In genomic region chr5:21645439-21646132, GRCm38 (mm10) we compare ENCODE assay signal across 8 mouse cellular contexts. TPM values are rescaled to one million over a fixed set of nuclear protein-coding genes. Genes with fewer than 3 reads are reported as not detected.
DNase-seq lines count a peak whose midpoint lies in the region; ATAC-seq and TF ChIP-seq lines count a peak whose summit lies in the region.

TSS of gene Fbxl13 (minus strand) at chr5:21645634.
TSS of gene Armc10 (plus strand) at chr5:21645813.

- peak; percentile 98 for ATAC-seq in kidney, embryonic 15.5 days (replicated peaks; ENCODE audit: low FRiP score)
- ATAC-seq in monocyte, adult 5-6 weeks (replicated peaks; ENCODE audit: insufficient number of reproducible peaks, low FRiP score, low TSS enrichment, poor library complexity, severe bottlenecking) = peak; percentile 81

- 1% methylated on average over 38 of the region's 40 CpGs for WGBS in heart, embryonic 10.5 days
- under 1% methylated on average over 40 of the region's 40 CpGs for WGBS in kidney, embryonic 15.5 days

- peaks cover 4% of the 10 kb centered on the region; the same call in 1 of the 2 replicates for H3K27me3 ChIP-seq in heart, embryonic 10.5 days (ENCODE audit: insufficient read depth, poor library complexity, severe bottlenecking)
- H3K27me3 ChIP-seq in kidney, embryonic 15.5 days = 0 out of 2 replicates have a peak, but pooled peaks cover 12% of the 10 kb centered on the region

- H3K4me3 ChIP-seq in bone marrow macrophage, adult 2 months (ENCODE audit: insufficient read depth, low read length) = peak within 1 kb of the TSS; percentile 81
- H3K4me3 ChIP-seq in embryonic fibroblast, embryonic 13.5 days (ENCODE audit: insufficient read depth, low read length) = peak within 1 kb of the TSS; percentile 88
- peak within 1 kb of the TSS; percentile 75 for H3K4me3 ChIP-seq in heart, embryonic 10.5 days
- peak within 1 kb of the TSS; percentile 91 for H3K4me3 ChIP-seq in kidney, embryonic 15.5 days (replicated peaks)

- H3K27ac ChIP-seq in bone marrow macrophage, adult 2 months (ENCODE audit: insufficient read depth, low read depth, low read length) = peak within 1 kb of the TSS; percentile 55
- H3K27ac ChIP-seq in embryonic fibroblast, embryonic 13.5 days (ENCODE audit: insufficient read depth, low read length) = peak within 1 kb of the TSS; percentile 16; the same call in 1 of the 2 replicates
- peak within 1 kb of the TSS; percentile 86 for H3K27ac ChIP-seq in heart, embryonic 10.5 days
- H3K27ac ChIP-seq in kidney, embryonic 15.5 days = peak within 1 kb of the TSS; percentile 95

- peak within 1 kb of the TSS; percentile 86 for H3K9ac ChIP-seq in kidney, embryonic 15.5 days

- H3K9me3 ChIP-seq in heart, embryonic 10.5 days = no peaks in the 10 kb centered on the region
- no peaks in the 10 kb centered on the region for H3K9me3 ChIP-seq in kidney, embryonic 15.5 days (replicated peaks)

- H3K36me3 ChIP-seq in heart, embryonic 10.5 days = peaks cover 26% of the 10 kb centered on the region
- H3K36me3 ChIP-seq in kidney, embryonic 15.5 days = peaks cover 27% of the 10 kb centered on the region

- H3K4me2 ChIP-seq in kidney, embryonic 15.5 days = peak within 1 kb of the TSS; percentile 80

- TF ChIP-seq POLR2A in bone marrow macrophage, adult 2 months (IDR thresholded peaks at IDR 0.05; ENCODE audit: borderline replicate concordance, low read depth, low read length) = no peak
- peak; percentile 86 for TF ChIP-seq POLR2A in embryonic fibroblast, embryonic 13.5 days (IDR thresholded peaks at IDR 0.05; ENCODE audit: low read depth, low read length)

- DNase-seq in A20 (ENCODE audit: low read depth, low spot score) = peak; percentile 91
- DNase-seq in heart, embryonic 10.5 days (ENCODE audit: low spot score) = peak; percentile 96
- DNase-seq in liver = peak; percentile 87
- DNase-seq in spleen, postnatal 4 days (ENCODE audit: low spot score in 2 of 2) = peak; percentile 78 to 92

- peaks cover 6% of the 10 kb centered on the region for H3K4me1 ChIP-seq in bone marrow macrophage, adult 2 months (ENCODE audit: control insufficient read depth, insufficient read depth, low read length)
- H3K4me1 ChIP-seq in embryonic fibroblast, embryonic 13.5 days (ENCODE audit: control insufficient read depth, insufficient read depth, low read length) = no peaks in the 10 kb centered on the region
- peaks cover 18% of the 10 kb centered on the region; the same call in 1 of the 2 replicates for H3K4me1 ChIP-seq in heart, embryonic 10.5 days
- peaks cover 11% of the 10 kb centered on the region for H3K4me1 ChIP-seq in kidney, embryonic 15.5 days

- no peak for TF ChIP-seq CTCF in bone marrow macrophage, adult 2 months (IDR thresholded peaks at IDR 0.05; ENCODE audit: low read depth, low read length)
- TF ChIP-seq CTCF in embryonic fibroblast, embryonic 13.5 days (IDR thresholded peaks at IDR 0.05; ENCODE audit: borderline replicate concordance, insufficient read depth, low read length) = no peak

RNA-seq across cellular contexts. Expression of gene Fbxl13, which starts in this region (rescaled TPM):
- not detected in 2 replicates for polyA plus RNA-seq in bone marrow macrophage, adult 2 months (2012; ENCODE audit: insufficient read depth, insufficient read length, missing spikeins)
- polyA plus RNA-seq in embryonic fibroblast, embryonic 13.5 days (2011; ENCODE audit: insufficient read length, low read depth, missing spikeins) = 0.27 TPM in 1 of 2 replicates, not detected in the other
- polyA plus RNA-seq in heart, embryonic 10.5 days (2016; fragmentation: Nextera tagmentation; extraction: Ambion mirVana) = 0.22 and 0.26 TPM in 2 replicates
- polyA plus RNA-seq in kidney, embryonic 15.5 days (2015; fragmentation: Nextera tagmentation; extraction: Ambion mirVana) = 0.22 and 0.42 TPM in 2 replicates
- total RNA-seq in monocyte, adult 5-6 weeks (2017) = not detected in 3 replicates

RNA-seq across cellular contexts. Expression of gene Armc10, which starts in this region (rescaled TPM):
- polyA plus RNA-seq in bone marrow macrophage, adult 2 months (2012; ENCODE audit: insufficient read depth, insufficient read length, missing spikeins) = 31.0 and 33.2 TPM in 2 replicates
- polyA plus RNA-seq in embryonic fibroblast, embryonic 13.5 days (2011; ENCODE audit: insufficient read length, low read depth, missing spikeins) = 34.2 and 40.4 TPM in 2 replicates
- 23.0 and 32.8 TPM in 2 replicates for polyA plus RNA-seq in heart, embryonic 10.5 days (2016; fragmentation: Nextera tagmentation; extraction: Ambion mirVana)
- 50.8 and 52.5 TPM in 2 replicates for polyA plus RNA-seq in kidney, embryonic 15.5 days (2015; fragmentation: Nextera tagmentation; extraction: Ambion mirVana)
- 35.7 to 50.1 TPM (median 38.8 TPM) in 3 replicates for total RNA-seq in monocyte, adult 5-6 weeks (2017)

Comparison
In these comparisons a context has a peak if more than half of its experiments do, and no peak if none do; other contexts are left out.
1. Peak in every context shown above with its lines: DNase-seq, ATAC-seq, H3K4me3 ChIP-seq and H3K27ac ChIP-seq.
2. H3K27ac ChIP-seq: peak in every context shown above with its lines; median percentile 95 in kidney, embryonic 15.5 days; 86 in heart, embryonic 10.5 days; 55 in bone marrow macrophage, adult 2 months; 16 in embryonic fibroblast, embryonic 13.5 days.